Mouse (Mus musculus) forebrain, embryonic 14.5 days (tissue): ENCODE data around the gene C1galt1c1. TPM values are rescaled to one million over a fixed set of nuclear protein-coding genes. Genes with fewer than 3 reads are reported as not detected.

Source experiments
- ATAC-seq: fragments of 200-750 bp; cut with Nextera tagmentation; 2 replicates; pipeline ENCODE4 v1.8.0; 2017; ENCODE audit warnings: mild to moderate bottlenecking, moderate library complexity
- DNase-seq: peaks from one replicate; pipeline ENCODE4 v3.0.0-alpha.2; 2015; ENCODE audit warnings: low spot score
- H3K27ac ChIP-seq: fragments of 300-500 bp; sonication (generic); 2 replicates; pipeline ENCODE4 v1.5.1; 2014; ENCODE audit warnings: low read depth, mild to moderate bottlenecking, control low read depth, low read length, moderate library complexity
- H3K27me3 ChIP-seq: fragments of 300-500 bp; sonication (generic); replicated peaks from 2 replicates; pipeline ENCODE4 v1.6.1; 2014; ENCODE audit warnings: low read length, control low read depth, mixed read lengths; ENCODE audit not compliant: control insufficient read depth, insufficient read depth
- H3K36me3 ChIP-seq: fragments of 300-500 bp; sonication (generic); 2 replicates; pipeline ENCODE4 v1.6.1; 2014; ENCODE audit warnings: low read length, control low read depth; ENCODE audit not compliant: control insufficient read depth, insufficient read depth
- H3K4me1 ChIP-seq: fragments of 300-500 bp; sonication (generic); 2 replicates; pipeline ENCODE4 v1.6.1; 2014; ENCODE audit warnings: antibody characterized with exemption, low read length, control low read depth; ENCODE audit not compliant: control insufficient read depth, insufficient read depth
- H3K4me2 ChIP-seq: fragments of 300-500 bp; sonication (generic); 2 replicates; pipeline ENCODE4 v1.6.1; 2014; ENCODE audit warnings: mild to moderate bottlenecking, control low read depth, low read length
- H3K4me3 ChIP-seq: fragments of 300-500 bp; sonication (generic); 2 replicates; pipeline ENCODE4 v1.5.1; 2014; ENCODE audit warnings: low read depth, low read length, control low read depth
- H3K9ac ChIP-seq: fragments of 300-500 bp; sonication (generic); 2 replicates; pipeline ENCODE4 v1.6.1; 2014; ENCODE audit warnings: mild to moderate bottlenecking, low read length, control low read depth, moderate library complexity
- H3K9me3 ChIP-seq: fragments of 300-500 bp; sonication (generic); replicated peaks from 2 replicates; pipeline ENCODE4 v1.6.1; 2016; ENCODE audit warnings: low read length, control low read depth, mixed read lengths; ENCODE audit not compliant: control insufficient read depth
- WGBS: fragments of 180-500 bp; shearing (Covaris S2); extraction: QIAGEN DNeasy Blood & Tissue Kit; methylation state at CpG from one replicate; pipeline ENCODE4 v1.1.7; 2014; 5-methylcytosine and 5-hydroxymethylcytosine counted together
- polyA plus RNA-seq: library from polyadenylated mRNA; unstranded; fragments of >200 nt; fragmentation: Nextera tagmentation; extraction: Ambion mirVana; gene quantifications from 2 replicates; pipeline ENCODE4 v1.2.1, GENCODE M21; 2014

The C1galt1c1 gene
- 28.5 and 29.9 TPM in 2 replicates for polyA plus RNA-seq

- Histone ChIP-seq H3K4me1 (no peaks in the 10 kb centered on the region), H3K36me3 (no peaks in the 10 kb centered on the region), H3K4me2 (peak within 1 kb of the TSS; percentile 44), H3K9me3 (no peaks in the 10 kb centered on the region), H3K9ac (peak within 1 kb of the TSS; percentile 71), H3K4me3 (peak within 1 kb of the TSS; percentile 40), H3K27me3 (no peaks in the 10 kb centered on the region), H3K27ac (peak within 1 kb of the TSS; percentile 85)
- ATAC-seq: peak; percentile 99
- WGBS: 36% methylated on average over 34 of the region's 43 CpGs
- DNase-seq: peak; percentile 95
Measured at GRCm38 (mm10) chrX:38634801-38635637, at the start of gene C1galt1c1. Gene C1galt1c1, minus strand, starts transcription at chrX:38635087.

- no peaks in the 10 kb centered on the region for H3K4me1 ChIP-seq
- WGBS: 53% methylated on average over 2 of the region's 2 CpGs
- DNase-seq (no peak), ATAC-seq (no peak)
- H3K4me2 ChIP-seq: no peak overlapping the region
- H3K9me3 ChIP-seq: no peaks in the 10 kb centered on the region
- no peaks in the 10 kb centered on the region for H3K27me3 ChIP-seq
- H3K9ac ChIP-seq: no peak overlapping the region
- H3K36me3 ChIP-seq: no peaks in the 10 kb centered on the region
- H3K4me3 ChIP-seq: no peak overlapping the region
- no peak overlapping the region for H3K27ac ChIP-seq
Measured at GRCm38 (mm10) chrX:38681972-38682371, 47.1 kb upstream of the C1galt1c1 start.

- WGBS: 76% methylated on average over 6 of the region's 6 CpGs
Measured at GRCm38 (mm10) chrX:38669111-38669903, 34.4 kb upstream of the C1galt1c1 start.

GRCm38 (mm10) chrX:38656206-38656883 lies 21.5 kb upstream of the C1galt1c1 start:
- DNase-seq (no peak), ATAC-seq (no peak)
- Histone ChIP-seq H3K36me3 (no peaks in the 10 kb centered on the region), H3K27ac (no peak overlapping the region), H3K27me3 (no peaks in the 10 kb centered on the region), H3K4me1 (no peaks in the 10 kb centered on the region), H3K4me3 (no peak overlapping the region), H3K4me2 (no peak overlapping the region), H3K9ac (no peak overlapping the region), H3K9me3 (no peaks in the 10 kb centered on the region)
- WGBS: 79% methylated on average over 4 of the region's 4 CpGs

More at GRCm38 (mm10) chrX:38669111-38669903, 34.4 kb upstream of the C1galt1c1 start:
- no peaks in the 10 kb centered on the region for H3K4me1 ChIP-seq
- no peak overlapping the region for H3K4me2 ChIP-seq
- H3K4me3 ChIP-seq: no peak overlapping the region
- no peaks in the 10 kb centered on the region for H3K9me3 ChIP-seq
- ATAC-seq (no peak), DNase-seq (no peak)
- no peaks in the 10 kb centered on the region for H3K36me3 ChIP-seq
- no peak overlapping the region for H3K9ac ChIP-seq
- no peaks in the 10 kb centered on the region for H3K27me3 ChIP-seq
- no peak overlapping the region for H3K27ac ChIP-seq

- Histone ChIP-seq H3K4me3 (no peak overlapping the region), H3K9me3 (no peaks in the 10 kb centered on the region), H3K27ac (no peak overlapping the region), H3K27me3 (no peaks in the 10 kb centered on the region), H3K36me3 (no peaks in the 10 kb centered on the region), H3K9ac (no peak overlapping the region), H3K4me1 (no peaks in the 10 kb centered on the region), H3K4me2 (no peak overlapping the region)
- WGBS: 80% methylated on average over 5 of the region's 5 CpGs
- DNase-seq (no peak), ATAC-seq (no peak)
Measured at GRCm38 (mm10) chrX:38654681-38655080, 19.8 kb upstream of the C1galt1c1 start.

GRCm38 (mm10) chrX:38653181-38653580 lies 18.3 kb upstream of the C1galt1c1 start:
- Histone ChIP-seq H3K4me3 (no peak overlapping the region), H3K4me2 (no peak overlapping the region), H3K9me3 (no peaks in the 10 kb centered on the region), H3K27ac (no peak overlapping the region), H3K9ac (no peak overlapping the region), H3K27me3 (no peaks in the 10 kb centered on the region), H3K4me1 (no peaks in the 10 kb centered on the region), H3K36me3 (no peaks in the 10 kb centered on the region)
- DNase-seq (no peak), ATAC-seq (no peak)
- WGBS: 77% methylated on average over 1 of the region's 1 CpGs

- H3K4me1 ChIP-seq: no peaks in the 10 kb centered on the region
- 36% methylated on average over 5 of the region's 7 CpGs for WGBS
- ATAC-seq: no peak
Measured at GRCm38 (mm10) chrX:38651167-38651566, 16.3 kb upstream of the C1galt1c1 start.

GRCm38 (mm10) chrX:38650404-38651039 lies 15.6 kb upstream of the C1galt1c1 start:
- Histone ChIP-seq H3K36me3 (no peaks in the 10 kb centered on the region), H3K27ac (no peak overlapping the region), H3K9me3 (no peaks in the 10 kb centered on the region), H3K4me1 (no peaks in the 10 kb centered on the region), H3K27me3 (no peaks in the 10 kb centered on the region), H3K4me2 (no peak overlapping the region), H3K9ac (no peak overlapping the region), H3K4me3 (no peak overlapping the region)
- no peak for DNase-seq
- WGBS: 71% methylated on average over 9 of the region's 9 CpGs
- ATAC-seq: no peak

More at GRCm38 (mm10) chrX:38651167-38651566, 16.3 kb upstream of the C1galt1c1 start:
- Histone ChIP-seq H3K9ac (no peak overlapping the region), H3K4me3 (no peak overlapping the region), H3K9me3 (no peaks in the 10 kb centered on the region), H3K36me3 (no peaks in the 10 kb centered on the region), H3K4me2 (no peak overlapping the region), H3K27me3 (no peaks in the 10 kb centered on the region), H3K27ac (no peak overlapping the region)
- no peak for DNase-seq
